Mouse (Mus musculus): ENCODE results near the gene Moxd1.

GRCm38 (mm10) chr10:24220931-24221330 lies 2.4 kb upstream of the Moxd1 start:
- TF ChIP-seq CTCF (IDR thresholded peaks at IDR 0.05) (no peak), EP300 (IDR thresholded peaks at IDR 0.05) (no peak)

Data from lung, postnatal 0 days (tissue).